Mouse (Mus musculus) CH12.LX (cell line): ENCODE results near the gene Islr. TPM values are rescaled to one million over a fixed set of nuclear protein-coding genes. Genes with fewer than 3 reads are reported as not detected.

Experiments used
- DNase-seq: peaks from one replicate; pipeline ENCODE4 v3.0.0-alpha.2; 2013; ENCODE audit errors: extremely low read depth
- H3K27ac ChIP-seq: 2 replicates; pipeline ENCODE4 v1.5.1; 2012; ENCODE audit warnings: low read depth, mild to moderate bottlenecking, control low read depth, moderate library complexity; ENCODE audit not compliant: insufficient read depth
- H3K27me3 ChIP-seq: replicated peaks from 2 replicates; pipeline ENCODE3; 2012; ENCODE audit warnings: inconsistent platforms
- H3K36me3 ChIP-seq, 2 experiments: replicated peaks in 1 of 2; 2 replicates each; pipeline versions ENCODE3 to v1.6.1; 2012; ENCODE audit warnings: inconsistent platforms in 1 of 2, low read length in 1 of 2, mild to moderate bottlenecking in 1 of 2, mixed read lengths in 1 of 2, moderate library complexity in 1 of 2; ENCODE audit not compliant: control insufficient read depth in 1 of 2, insufficient read depth in 1 of 2
- H3K4me1 ChIP-seq, 2 experiments: 2 replicates each; pipeline ENCODE4 v1.6.1; 2012; ENCODE audit warnings: inconsistent platforms in 1 of 2, moderate library complexity in 1 of 2; ENCODE audit not compliant: insufficient read depth in 2 of 2, control insufficient read depth in 1 of 2
- H3K4me2 ChIP-seq: 2 replicates; pipeline ENCODE4 v1.6.1; 2012; ENCODE audit warnings: low read depth, mild to moderate bottlenecking, control low read depth; ENCODE audit not compliant: poor library complexity, insufficient read depth, severe bottlenecking
- H3K4me3 ChIP-seq, 3 experiments: fragments of 150-350 bp in 1 of 3; sonication (generic) in 1 of 3; replicated peaks in 1 of 3; 2 replicates each; pipeline versions ENCODE3 to v1.5.1; 2011 to 2012; ENCODE audit warnings: low read depth in 2 of 3, low read length in 2 of 3, mild to moderate bottlenecking in 2 of 3, moderate library complexity in 2 of 3, control low read depth in 1 of 3, improper control_type of control experiment in 1 of 3, inconsistent platforms in 1 of 3, mixed read lengths in 1 of 3; ENCODE audit not compliant: poor library complexity in 1 of 3
- H3K79me2 ChIP-seq: replicated peaks from 2 replicates; pipeline ENCODE4 v1.6.1; 2012; ENCODE audit warnings: mild to moderate bottlenecking, moderate library complexity; ENCODE audit not compliant: control insufficient read depth, poor library complexity, insufficient read depth, severe bottlenecking; ENCODE audit errors: extremely low read depth
- H3K9ac ChIP-seq: 2 replicates; pipeline ENCODE4 v1.6.1; 2012; ENCODE audit warnings: low read depth, mild to moderate bottlenecking, control low read depth, moderate library complexity; ENCODE audit not compliant: insufficient read depth
- H3K9me3 ChIP-seq: replicated peaks from 2 replicates; pipeline ENCODE3; 2012; ENCODE audit warnings: low read length, inconsistent platforms, mixed read lengths
- BHLHE40 ChIP-seq: IDR thresholded peaks from 2 replicates; pipeline ENCODE4 v1.6.1; 2011; ENCODE audit warnings: mild to moderate bottlenecking, low read depth, low read length, improper control_type of control experiment
- CHD1 ChIP-seq: IDR thresholded peaks from 2 replicates; pipeline ENCODE4 v1.6.1; 2012; ENCODE audit warnings: low read depth, low read length, improper control_type of control experiment, inconsistent platforms
- CHD2 ChIP-seq: IDR thresholded peaks from 2 replicates; pipeline ENCODE4 v1.6.1; 2011; ENCODE audit warnings: low read length, improper control_type of control experiment
- CTCF ChIP-seq, 2 experiments: IDR thresholded peaks in 1 of 2; conservative IDR thresholded peaks in 1 of 2; 2 replicates each; pipeline ENCODE4 v1.5.1; 2011 to 2012; ENCODE audit warnings: low read depth in 2 of 2, low read length in 2 of 2, improper control_type of control experiment in 1 of 2, inconsistent platforms in 1 of 2, mild to moderate bottlenecking in 1 of 2, moderate library complexity in 1 of 2
- E2F4 ChIP-seq: IDR thresholded peaks from 2 replicates; pipeline ENCODE4 v1.6.1; 2011; ENCODE audit warnings: low read depth, low read length, improper control_type of control experiment; ENCODE audit not compliant: insufficient replicate concordance
- ELF1 ChIP-seq: IDR thresholded peaks from 2 replicates; pipeline ENCODE4 v1.6.1; 2014; ENCODE audit warnings: low read depth, mild to moderate bottlenecking, inconsistent platforms, low read length, improper control_type of control experiment
- HCFC1 ChIP-seq: IDR thresholded peaks from 2 replicates; pipeline ENCODE4 v1.6.1; 2012; ENCODE audit warnings: low read depth, mild to moderate bottlenecking, inconsistent platforms, low read length, improper control_type of control experiment
- IRF4 ChIP-seq: IDR thresholded peaks from 2 replicates; pipeline ENCODE4 v1.6.1; 2014; ENCODE audit warnings: low read depth, mild to moderate bottlenecking, inconsistent platforms, low read length, improper control_type of control experiment
- JUN ChIP-seq: IDR thresholded peaks from 2 replicates; pipeline ENCODE4 v1.6.1; 2011; ENCODE audit warnings: low read depth, mild to moderate bottlenecking, low read length, improper control_type of control experiment, moderate library complexity; ENCODE audit not compliant: insufficient read depth
- JUND ChIP-seq: conservative IDR thresholded peaks from 2 replicates; pipeline ENCODE4 v1.6.1; 2011; ENCODE audit warnings: low read depth, low read length, improper control_type of control experiment
- KAT2A ChIP-seq: IDR thresholded peaks from 2 replicates; pipeline ENCODE4 v1.6.1; 2012; ENCODE audit warnings: low read length, improper control_type of control experiment, inconsistent platforms; ENCODE audit not compliant: insufficient replicate concordance
- MAFK ChIP-seq: IDR thresholded peaks from 2 replicates; pipeline ENCODE4 v1.6.1; 2011; ENCODE audit warnings: low read length, improper control_type of control experiment; ENCODE audit not compliant: insufficient replicate concordance
- MAX ChIP-seq: IDR thresholded peaks from 2 replicates; pipeline ENCODE4 v1.6.1; 2011; ENCODE audit warnings: low read length, improper control_type of control experiment
- MAZ ChIP-seq: IDR thresholded peaks from 2 replicates; pipeline ENCODE4 v1.6.1; 2012; ENCODE audit warnings: low read depth, mild to moderate bottlenecking, inconsistent platforms, low read length, improper control_type of control experiment, moderate library complexity
- NELFE ChIP-seq: IDR thresholded peaks from 2 replicates; pipeline ENCODE4 v1.6.1; 2011; ENCODE audit warnings: low read depth, low read length, improper control_type of control experiment
- NRF1 ChIP-seq: IDR thresholded peaks from 2 replicates; pipeline ENCODE4 v1.6.1; 2014; ENCODE audit warnings: low read depth, mild to moderate bottlenecking, inconsistent platforms, low read length, improper control_type of control experiment, moderate library complexity
- PAX5 ChIP-seq: IDR thresholded peaks from 2 replicates; pipeline ENCODE4 v1.6.1; 2012; ENCODE audit warnings: low read length, inconsistent platforms, mixed read lengths
- POLR2A ChIP-seq: IDR thresholded peaks from 2 replicates; pipeline ENCODE4 v1.6.1; 2011; ENCODE audit warnings: low read depth, mild to moderate bottlenecking, improper control_type of control experiment, low read length
- SMC3 ChIP-seq: IDR thresholded peaks from 2 replicates; pipeline ENCODE4 v1.6.1; 2011; ENCODE audit warnings: low read depth, low read length, improper control_type of control experiment
- TBP ChIP-seq: conservative IDR thresholded peaks from 2 replicates; pipeline ENCODE4 v1.6.1; 2011; ENCODE audit warnings: low read depth, low read length, improper control_type of control experiment
- TCF12 ChIP-seq: IDR thresholded peaks from 2 replicates; pipeline ENCODE4 v1.6.1; 2014; ENCODE audit warnings: low read depth, mild to moderate bottlenecking, inconsistent platforms, low read length, improper control_type of control experiment
- UBTF ChIP-seq: IDR thresholded peaks from 2 replicates; pipeline ENCODE4 v1.6.1; 2012; ENCODE audit warnings: low read depth, mild to moderate bottlenecking, inconsistent platforms, low read length, improper control_type of control experiment, moderate library complexity
- USF2 ChIP-seq: conservative IDR thresholded peaks from 2 replicates; pipeline ENCODE4 v1.6.1; 2011; ENCODE audit warnings: low read depth, low read length, improper control_type of control experiment
- ZC3H11A ChIP-seq: IDR thresholded peaks from 2 replicates; pipeline ENCODE4 v1.6.1; 2012; ENCODE audit warnings: low read depth, mild to moderate bottlenecking, inconsistent platforms, low read length, improper control_type of control experiment
- ZKSCAN1 ChIP-seq: IDR thresholded peaks from 2 replicates; pipeline ENCODE4 v1.6.1; 2012; ENCODE audit warnings: low read depth, inconsistent platforms, low read length, improper control_type of control experiment, borderline replicate concordance
- ZNF384 ChIP-seq: IDR thresholded peaks from 2 replicates; pipeline ENCODE4 v1.6.1; 2012; ENCODE audit warnings: low read depth, low read length, improper control_type of control experiment, inconsistent platforms
- dilution Hi-C: fragments of 300-500 bp; cut with MboI; formaldehyde crosslinking; loops from 2 replicates; pipeline ENCODE4 v1.14.3; 2020; ENCODE audit warnings: low sequenced_read_pairs; ENCODE audit not compliant: extremely low pct_unique_long_range_greater_than_20kb, extremely low pct_ligation_motif_present
- in situ Hi-C: fragments of 300-500 bp; cut with MboI; formaldehyde crosslinking; loops from 3 replicates; pipeline ENCODE4 v1.14.3; 2019; ENCODE audit warnings: low sequenced_read_pairs, low pct_ligation_motif_present, low pct_unique_long_range_greater_than_20kb, mixed read lengths
- polyA plus RNA-seq: library from polyadenylated mRNA; unstranded; fragments of >175 nt; gene quantifications from 2 replicates; pipeline ENCODE4 v1.2.1, GENCODE M21; 2012; ENCODE audit warnings: low read depth; ENCODE audit not compliant: insufficient read length
- total RNA-seq, 2 experiments: library from RNA; depleted of rRNA; stranded (reverse); fragments of 300-350 nt in 1 of 2; fragments of >200 nt in 1 of 2; gene quantifications; 2 replicates each; pipeline ENCODE4 v1.2.3; 2012 to 2014

The Islr gene
- total and polyA plus RNA-seq, 3 experiments, result not detected

GRCm38 (mm10) chr9:58116024-58116651, 88.0 kb downstream of the Islr start:
- H3K79me2 ChIP-seq, result no peaks in the 10 kb centered on the region
- H3K9me3 ChIP-seq, result no peaks in the 10 kb centered on the region
- H3K4me3 ChIP-seq, result no peak overlapping the region
- TF ChIP-seq JUND (no peak), E2F4 (no peak), ELF1 (no peak), ZKSCAN1 (no peak), SMC3 (no peak), ZNF384 (no peak), NRF1 (no peak), TBP (no peak), KAT2A (no peak), IRF4 (no peak), UBTF (no peak), MAZ (no peak), CTCF (conservative IDR thresholded peaks at IDR 0.05 in 1 of 2, IDR thresholded peaks at IDR 0.05 in 1 of 2; ENCODE audit: low read depth in 2 of 2, low read length in 2 of 2) (no peak), CHD1 (no peak), USF2 (no peak), CHD2 (no peak), HCFC1 (no peak)
- peaks cover 12 to 53% of the 10 kb centered on the region in 2 experiments for H3K4me1 ChIP-seq
- H3K4me2 ChIP-seq, result no peak overlapping the region
- no peaks in the 10 kb centered on the region for H3K27me3 ChIP-seq
- H3K27ac ChIP-seq, result no peak overlapping the region
- no peaks in the 10 kb centered on the region for H3K36me3 ChIP-seq
- DNase-seq, result no peak
- dilution Hi-C loops (no loop called here), in situ Hi-C loops (no loop called here)
- no peak overlapping the region for H3K9ac ChIP-seq

- dilution Hi-C loops, result no loop called here
- H3K36me3 ChIP-seq, result no peaks in the 10 kb centered on the region
- TF ChIP-seq NELFE (no peak), ZKSCAN1 (no peak), MAZ (no peak), PAX5 (no peak), MAX (no peak), BHLHE40 (no peak), MAFK (no peak), UBTF (no peak), TCF12 (no peak), CHD1 (no peak), SMC3 (no peak), E2F4 (no peak), ELF1 (no peak), ZC3H11A (no peak), JUN (no peak), POLR2A (no peak)
- no peak overlapping the region for H3K4me3 ChIP-seq
- in situ Hi-C loops, result no loop called here
- no peak overlapping the region for H3K27ac ChIP-seq
- DNase-seq, result no peak
- H3K9ac ChIP-seq, result no peak overlapping the region
- H3K4me2 ChIP-seq, result no peak overlapping the region
- H3K79me2 ChIP-seq, result no peaks in the 10 kb centered on the region
- H3K4me1 ChIP-seq, result peaks cover 12 to 49% of the 10 kb centered on the region in 2 experiments
- no peaks in the 10 kb centered on the region for H3K27me3 ChIP-seq
- H3K9me3 ChIP-seq, result no peaks in the 10 kb centered on the region
Measured at GRCm38 (mm10) chr9:58115297-58115925, 88.7 kb downstream of the Islr start.
